Mouse (Mus musculus) lung, embryonic 16.5 days (tissue): ENCODE results near the gene Thrap3. TPM values are rescaled to one million over a fixed set of nuclear protein-coding genes. Genes with fewer than 3 reads are reported as not detected.

ENCODE experiments used
- ATAC-seq: fragments of 200-750 bp; cut with Nextera tagmentation; 2 replicates; pipeline ENCODE4 v1.8.0; 2017; ENCODE audit warnings: low read depth, mild to moderate bottlenecking, moderate library complexity
- H3K27ac ChIP-seq: fragments of 300-500 bp; sonication (generic); 2 replicates; pipeline ENCODE4 v1.5.1; 2014; ENCODE audit warnings: mild to moderate bottlenecking, control low read depth, low read length
- H3K27me3 ChIP-seq: fragments of 300-500 bp; sonication (generic); 2 replicates; pipeline ENCODE4 v1.6.1; 2014; ENCODE audit warnings: low read depth, low read length, mixed read lengths; ENCODE audit not compliant: control insufficient read depth, insufficient read depth
- H3K36me3 ChIP-seq: fragments of 300-500 bp; sonication (generic); 2 replicates; pipeline ENCODE4 v1.6.1; 2014; ENCODE audit warnings: low read length; ENCODE audit not compliant: control insufficient read depth, insufficient read depth
- H3K4me1 ChIP-seq: fragments of 300-500 bp; sonication (generic); replicated peaks from 2 replicates; pipeline ENCODE4 v1.6.1; 2014; ENCODE audit warnings: low read length, mixed read lengths; ENCODE audit not compliant: control insufficient read depth, insufficient read depth
- H3K4me2 ChIP-seq: fragments of 300-500 bp; sonication (generic); 2 replicates; pipeline ENCODE4 v1.6.1; 2014; ENCODE audit warnings: low read depth, low read length, control low read depth
- H3K4me3 ChIP-seq: fragments of 300-500 bp; sonication (generic); 2 replicates; pipeline ENCODE4 v1.5.1; 2014; ENCODE audit warnings: mild to moderate bottlenecking, low read length, control low read depth
- H3K9ac ChIP-seq: fragments of 300-500 bp; sonication (generic); 2 replicates; pipeline ENCODE4 v1.6.1; 2014; ENCODE audit warnings: low read length, control low read depth
- H3K9me3 ChIP-seq: fragments of 300-500 bp; sonication (generic); 2 replicates; pipeline ENCODE4 v1.6.1; 2016; ENCODE audit warnings: low read length; ENCODE audit not compliant: control insufficient read depth
- WGBS: fragments of 180-500 bp; shearing (Covaris S2); extraction: QIAGEN DNeasy Blood & Tissue Kit; methylation state at CpG from one replicate; pipeline ENCODE4 v1.1.7; 2014; 5-methylcytosine and 5-hydroxymethylcytosine counted together
- polyA plus RNA-seq: library from polyadenylated mRNA; unstranded; fragments of >200 nt; fragmentation: Nextera tagmentation; extraction: Ambion mirVana; gene quantifications from 2 replicates; pipeline ENCODE4 v1.2.1, GENCODE M21; 2015

Gene Thrap3
- polyA plus RNA-seq, 1 experiment from 2014 or later: 213 TPM

GRCm38 (mm10) chr4:126115871-126116521 is 86.6 kb downstream of the Thrap3 start:
- no peaks in the 10 kb centered on the region for H3K9me3 ChIP-seq
- H3K27me3 ChIP-seq: no peaks in the 10 kb centered on the region
- H3K4me2 ChIP-seq: no peak overlapping the region
- no peak overlapping the region for H3K4me3 ChIP-seq
- peaks cover 38% of the 10 kb centered on the region for H3K4me1 ChIP-seq
- peak overlapping the region; percentile 3; the same call in 1 of the 2 replicates for H3K27ac ChIP-seq
- peaks cover 5% of the 10 kb centered on the region for H3K36me3 ChIP-seq
- no peak; the same call in 1 of the 2 replicates for ATAC-seq
- WGBS: 52% methylated on average over 6 of the region's 6 CpGs
- H3K9ac ChIP-seq: no peak overlapping the region

- no peak overlapping the region for H3K4me3 ChIP-seq
- H3K27me3 ChIP-seq: no peaks in the 10 kb centered on the region
- 76% methylated on average over 9 of the region's 9 CpGs for WGBS
- H3K4me2 ChIP-seq: no peak overlapping the region
- no peak overlapping the region for H3K9ac ChIP-seq
- no peak for ATAC-seq
- H3K27ac ChIP-seq: no peak overlapping the region; the same call in 1 of the 2 replicates
- no peaks in the 10 kb centered on the region for H3K36me3 ChIP-seq
- H3K9me3 ChIP-seq: no peaks in the 10 kb centered on the region
- peaks cover 44% of the 10 kb centered on the region for H3K4me1 ChIP-seq
Observed at GRCm38 (mm10) chr4:126115411-126115810, 87.1 kb downstream of the Thrap3 start.

Other genes starting within 250 kb of the Thrap3 start
- gene Csf3r, start 178.2 kb downstream of the Thrap3 start, polyA plus RNA-seq: 1.4 TPM in 2 replicates
- 116 and 135 TPM in 2 replicates for gene Mrps15, start 155.8 kb downstream of the Thrap3 start, polyA plus RNA-seq
- 21.8 and 23.7 TPM in 2 replicates for gene Oscp1, start 144.2 kb downstream of the Thrap3 start, polyA plus RNA-seq
- gene Lsm10, start 106.1 kb downstream of the Thrap3 start, polyA plus RNA-seq: 57.2 and 57.7 TPM in 2 replicates
- gene Stk40, start 98.8 kb downstream of the Thrap3 start, polyA plus RNA-seq: 37.7 and 40.3 TPM in 2 replicates
- 98.0 and 108 TPM in 2 replicates for gene Eva1b, start 55.0 kb downstream of the Thrap3 start, polyA plus RNA-seq
- gene Sh3d21, start 39.3 kb downstream of the Thrap3 start, polyA plus RNA-seq: 9.2 and 12.3 TPM in 2 replicates
- gene Map7d1, start 53.6 kb upstream of the Thrap3 start, polyA plus RNA-seq: 26.0 and 26.9 TPM in 2 replicates
- 101 and 107 TPM in 2 replicates for gene Trappc3, start 59.6 kb upstream of the Thrap3 start, polyA plus RNA-seq
- 3.6 and 4.6 TPM in 2 replicates for gene Col8a2, start 84.0 kb upstream of the Thrap3 start, polyA plus RNA-seq
- gene Adprhl2, start 118.9 kb upstream of the Thrap3 start, polyA plus RNA-seq: 61.0 and 65.3 TPM in 2 replicates
- gene Tekt2, start 122.9 kb upstream of the Thrap3 start, polyA plus RNA-seq: 13.2 and 14.9 TPM in 2 replicates
- 17.9 and 19.7 TPM in 2 replicates for gene Ago3, start 226.8 kb upstream of the Thrap3 start, polyA plus RNA-seq